Mouse (Mus musculus): ENCODE measurements around the gene Retreg2.

The Retreg2 gene

GRCm38 (mm10) chr1:75168093-75168471 is 25.5 kb downstream of the Retreg2 start:
- in situ Hi-C loops (cut with MboI, MseI) = loop anchor here (25.0 kb wide), 1 partner anchor 1231 kb away; no protein-coding TSS in a partner anchor

DNA sequence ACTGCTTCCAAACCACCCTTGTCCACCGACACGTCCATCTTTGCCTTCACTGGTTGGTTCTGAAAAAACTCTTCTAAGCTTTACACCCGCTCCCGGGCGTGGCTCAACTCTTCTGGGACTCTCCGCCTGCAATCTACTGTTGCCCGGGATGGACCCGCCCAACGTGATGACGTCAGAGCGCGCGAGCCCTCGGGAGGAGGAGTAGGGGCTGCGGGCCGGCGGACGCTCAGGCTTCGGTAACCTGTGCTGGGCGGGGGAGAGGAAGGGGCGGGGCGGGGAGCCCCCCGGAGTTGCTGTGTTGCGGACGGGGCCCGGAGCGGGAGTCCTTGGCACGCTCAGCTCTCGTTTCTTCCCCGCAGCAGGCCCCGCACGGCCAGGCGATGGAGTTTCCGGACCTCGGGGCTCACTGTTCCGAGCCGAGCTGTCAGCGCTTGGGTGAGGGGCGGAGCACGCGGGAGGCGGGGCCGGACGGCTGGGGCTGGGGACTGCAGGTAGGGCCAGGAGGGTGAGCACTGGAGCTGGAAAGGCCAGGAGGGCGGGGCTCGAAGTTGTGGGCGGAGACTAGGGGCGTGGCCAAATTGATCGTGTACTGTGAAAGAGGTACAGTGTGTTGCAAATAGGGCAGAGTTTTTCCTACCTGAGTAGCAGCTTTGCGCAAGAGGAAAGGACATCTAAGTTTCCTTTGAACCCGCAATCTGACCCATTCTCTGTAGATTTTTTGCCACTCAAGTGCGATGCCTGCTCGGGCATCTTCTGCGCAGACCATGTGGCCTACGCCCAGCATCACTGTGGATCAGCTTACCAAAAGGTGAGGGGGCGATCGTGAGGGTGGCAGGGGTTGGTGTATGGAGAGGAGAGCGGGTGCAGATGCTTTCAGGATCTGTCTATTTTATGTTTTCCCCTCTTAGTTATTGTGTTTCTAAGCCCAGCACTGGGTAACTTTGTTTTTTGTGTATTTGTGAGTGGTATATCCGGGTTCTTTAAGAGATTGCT is 26.2 kb downstream of the Retreg2 start, which contains the start of gene Zfand2b:
Gene Zfand2b (plus strand): TSS at position 175 of the 993 bp plus-strand sequence.
- in situ Hi-C loops (cut with MboI, MseI) = loop anchor here (25.0 kb wide), 1 partner anchor 1231 kb away; no protein-coding TSS in a partner anchor

GRCm38 (mm10) chr1:75179334-75180104 is 36.9 kb downstream of the Retreg2 start:
- in situ Hi-C loops (cut with MboI, MseI) = loop anchor here (10.0 kb wide), 1 partner anchor 475 kb away; no protein-coding TSS in a partner anchor

DNA sequence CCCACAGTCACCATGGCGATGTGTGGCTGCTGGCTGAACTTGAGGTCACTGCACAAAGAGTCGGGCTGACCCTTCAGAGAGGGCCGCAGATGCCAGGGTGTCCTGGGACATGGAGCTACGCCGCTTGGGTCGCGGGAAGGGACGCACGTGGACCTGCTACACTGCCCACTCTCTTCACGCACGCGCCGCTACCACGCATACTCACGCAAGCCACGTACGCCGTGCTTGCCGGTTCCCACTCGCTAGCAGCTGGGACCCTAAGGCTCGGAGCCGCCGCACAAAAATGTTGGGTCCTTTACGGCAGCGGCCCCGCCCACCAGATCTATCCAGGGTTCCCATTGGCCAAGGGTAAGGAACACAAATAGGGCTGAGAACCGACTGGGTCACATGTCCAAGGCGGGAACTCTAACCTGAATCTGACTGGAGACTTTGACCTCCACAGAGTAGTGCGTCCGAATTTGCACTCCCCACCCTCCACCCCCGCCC is 37.6 kb downstream of the Retreg2 start, which contains the start of gene Abcb6:
Gene Abcb6 (minus strand): TSS at position 288 of the 486 bp plus-strand sequence.
- in situ Hi-C loops (cut with MboI, MseI) = no loop called here

DNA sequence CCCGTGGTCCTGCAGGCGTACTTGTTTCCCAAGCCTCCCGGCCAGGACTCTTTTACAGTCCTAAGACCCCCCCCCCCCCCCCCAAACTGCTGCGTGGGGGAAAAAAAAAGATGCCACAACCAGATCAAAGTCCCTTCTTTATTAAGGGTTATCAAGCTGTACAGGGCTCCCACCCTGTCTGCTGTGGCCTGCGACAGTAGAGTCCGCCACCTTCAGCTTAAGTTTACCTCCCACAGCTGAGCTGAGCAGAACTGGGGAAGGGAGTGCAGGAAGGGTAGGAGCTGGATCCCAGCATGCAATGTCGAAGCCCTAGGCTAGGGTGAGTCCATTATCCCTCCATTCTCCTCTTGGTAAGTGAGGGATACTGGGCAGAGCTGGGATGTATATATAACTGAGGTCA is 38.2 kb downstream of the Retreg2 start:
- in situ Hi-C loops (cut with MboI, MseI) = no loop called here

- in situ Hi-C loops (cut with MboI, MseI) = no loop called here
Measured at GRCm38 (mm10) chr1:75181377-75181870, 38.8 kb downstream of the Retreg2 start.

- in situ Hi-C loops (cut with MboI, MseI) = no loop called here
Measured at GRCm38 (mm10) chr1:75182160-75182559, 39.6 kb downstream of the Retreg2 start.

- in situ Hi-C loops (cut with MboI, MseI) = no loop called here
Measured at GRCm38 (mm10) chr1:75185495-75185894, 42.9 kb downstream of the Retreg2 start.

- in situ Hi-C loops (cut with MboI, MseI) = no loop called here
Measured at GRCm38 (mm10) chr1:75187126-75187525, 44.5 kb downstream of the Retreg2 start.

DNA sequence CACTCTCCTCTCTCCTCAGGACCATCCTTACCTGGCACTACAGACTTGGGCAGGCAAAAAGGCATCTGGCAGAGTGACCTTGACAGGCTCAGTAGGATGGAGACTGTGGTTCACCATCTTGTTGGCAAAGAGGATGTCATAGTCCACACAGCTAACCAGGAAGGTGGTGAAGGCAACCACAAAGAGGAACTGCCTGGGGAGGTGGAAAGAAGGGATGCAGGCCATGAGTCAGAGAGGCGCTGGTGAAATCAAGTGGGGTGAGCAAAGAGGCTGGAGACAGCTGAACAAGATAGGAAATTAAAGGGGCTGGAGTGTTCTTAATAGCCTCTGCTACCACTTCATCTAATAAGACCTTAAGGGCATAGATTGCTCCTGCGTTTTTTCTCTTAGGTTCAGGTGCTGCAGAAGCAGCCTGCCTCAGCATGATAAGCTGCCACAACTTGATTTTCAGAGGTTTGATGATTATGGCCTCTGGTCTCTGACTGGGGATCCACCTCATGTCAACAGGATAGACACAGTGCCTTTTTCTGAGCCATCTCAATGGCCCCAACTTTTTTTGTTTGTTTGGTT is 45.4 kb downstream of the Retreg2 start:
- in situ Hi-C loops (cut with MboI, MseI) = no loop called here

DNA sequence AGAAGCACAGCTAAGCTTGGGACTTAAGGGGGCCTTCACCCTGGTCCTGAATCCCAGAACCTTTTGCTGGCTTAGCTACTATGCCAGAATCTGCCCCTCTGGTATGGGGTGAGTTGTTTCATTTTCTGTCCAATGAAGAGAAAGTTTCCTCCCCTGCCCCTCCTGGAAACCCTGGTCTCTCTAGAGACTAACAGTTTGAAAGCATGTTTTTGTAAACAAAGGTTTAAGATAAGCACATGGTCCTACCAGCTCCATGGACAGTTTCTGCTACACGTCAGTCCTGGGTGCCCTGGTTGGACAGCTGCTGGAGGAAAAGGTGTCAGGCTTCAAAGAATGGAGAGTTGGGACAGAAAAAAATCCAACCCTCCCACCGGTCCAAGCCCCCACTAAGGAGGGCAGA is 48.0 kb downstream of the Retreg2 start:
- in situ Hi-C loops (cut with MboI, MseI) = loop anchor here (10.0 kb wide), 1 partner anchor 64 kb away; no protein-coding TSS in a partner anchor

DNA sequence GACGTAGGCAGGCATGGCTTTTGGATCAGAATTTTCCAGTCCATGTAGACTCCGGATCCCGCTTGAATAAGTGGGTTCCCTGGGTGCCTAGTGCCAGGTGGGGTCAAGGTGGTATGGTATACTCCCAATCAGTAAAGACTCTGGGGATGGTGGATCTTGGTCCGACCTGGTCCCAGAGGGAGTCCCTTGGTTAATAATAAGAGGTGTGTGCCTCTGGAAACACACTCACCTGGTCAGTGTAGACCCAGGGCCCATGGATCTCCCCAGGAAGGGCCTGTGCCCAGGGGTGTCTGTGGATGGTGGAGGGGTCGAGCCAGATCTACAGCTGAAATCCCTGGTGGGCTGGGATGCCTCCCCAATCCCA is 48.7 kb downstream of the Retreg2 start:
- in situ Hi-C loops (cut with MboI, MseI) = loop anchor here (10.0 kb wide), 1 partner anchor 64 kb away; no protein-coding TSS in a partner anchor

GRCm38 (mm10) chr1:75191622-75192402 is 49.2 kb downstream of the Retreg2 start, which contains the start of the genes Ankzf1 and Atg9a:
Gene Ankzf1 (plus strand): TSS chr1:75192151.
Gene Atg9a (minus strand): TSS chr1:75192196.
- in situ Hi-C loops (cut with MboI, MseI) = loop anchor here (10.0 kb wide), 1 partner anchor 63 kb away; no protein-coding TSS in a partner anchor

DNA sequence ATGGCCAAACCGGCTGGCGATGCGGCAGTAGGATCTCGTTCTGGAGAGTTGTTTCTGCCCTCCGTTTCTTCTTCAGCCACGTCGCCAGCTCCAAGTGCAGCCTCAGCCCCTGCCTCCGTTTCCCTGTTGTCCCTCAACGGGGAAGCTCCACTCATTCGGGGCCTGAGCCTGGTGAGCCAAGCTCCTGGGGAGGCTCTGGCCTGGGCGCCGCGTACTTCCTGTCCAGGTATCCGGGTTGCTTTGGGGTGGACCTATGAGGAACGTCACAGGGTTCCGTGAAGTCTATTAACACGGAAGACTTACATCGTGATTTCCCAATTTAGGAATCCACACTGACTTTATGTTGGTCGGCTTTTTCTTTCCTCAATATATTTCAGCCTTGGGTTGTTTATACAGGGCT is 49.9 kb downstream of the Retreg2 start:
- in situ Hi-C loops (cut with MboI, MseI) = loop anchor here (10.0 kb wide), 1 partner anchor 62 kb away; no protein-coding TSS in a partner anchor
